Mouse (Mus musculus) naive thymus-derived CD4-positive, alpha-beta T cell, adult 5 months (primary cell): ENCODE measurements around the gene Gm10487. TPM values are rescaled to one million over a fixed set of nuclear protein-coding genes. Genes with fewer than 3 reads are reported as not detected.

Experiments used
- polyA plus RNA-seq: library from polyadenylated mRNA; unstranded; fragments of 100-300 nt; shearing (Covaris generic); gene quantifications from one replicate; pipeline ENCODE4 v1.2.1, GENCODE M21; 2017

Gene Gm10487
- not detected for polyA plus RNA-seq

DNA sequence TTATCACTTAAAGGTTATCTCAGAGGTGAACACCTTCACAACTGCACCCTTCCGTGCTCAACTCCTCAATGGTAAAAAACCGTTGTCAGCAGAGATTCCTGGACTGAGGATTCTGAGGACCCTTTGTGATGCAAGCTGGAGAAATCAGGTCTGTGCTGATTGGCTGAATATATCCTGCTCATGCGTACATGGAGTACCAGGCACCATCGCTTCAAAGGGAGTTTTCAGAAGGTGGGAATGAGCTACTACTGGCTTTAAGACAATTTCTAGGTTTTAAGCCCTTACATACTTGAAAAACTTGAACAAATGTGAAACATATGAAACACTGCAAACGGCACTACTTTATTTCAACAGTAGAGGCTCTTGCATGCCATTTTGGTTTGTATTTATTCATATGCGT, at the start of gene Gm10487:
Gene Gm10487 (minus strand): TSS at position 101 of the 400 bp plus-strand sequence.

